Mouse (Mus musculus): ENCODE measurements around the gene Abcb6. TPM values are rescaled to one million over a fixed set of nuclear protein-coding genes. Genes with fewer than 3 reads are reported as not detected.

Gene Abcb6
- total RNA-seq, 1 experiment from 2014 or later: 3.0 TPM

DNA sequence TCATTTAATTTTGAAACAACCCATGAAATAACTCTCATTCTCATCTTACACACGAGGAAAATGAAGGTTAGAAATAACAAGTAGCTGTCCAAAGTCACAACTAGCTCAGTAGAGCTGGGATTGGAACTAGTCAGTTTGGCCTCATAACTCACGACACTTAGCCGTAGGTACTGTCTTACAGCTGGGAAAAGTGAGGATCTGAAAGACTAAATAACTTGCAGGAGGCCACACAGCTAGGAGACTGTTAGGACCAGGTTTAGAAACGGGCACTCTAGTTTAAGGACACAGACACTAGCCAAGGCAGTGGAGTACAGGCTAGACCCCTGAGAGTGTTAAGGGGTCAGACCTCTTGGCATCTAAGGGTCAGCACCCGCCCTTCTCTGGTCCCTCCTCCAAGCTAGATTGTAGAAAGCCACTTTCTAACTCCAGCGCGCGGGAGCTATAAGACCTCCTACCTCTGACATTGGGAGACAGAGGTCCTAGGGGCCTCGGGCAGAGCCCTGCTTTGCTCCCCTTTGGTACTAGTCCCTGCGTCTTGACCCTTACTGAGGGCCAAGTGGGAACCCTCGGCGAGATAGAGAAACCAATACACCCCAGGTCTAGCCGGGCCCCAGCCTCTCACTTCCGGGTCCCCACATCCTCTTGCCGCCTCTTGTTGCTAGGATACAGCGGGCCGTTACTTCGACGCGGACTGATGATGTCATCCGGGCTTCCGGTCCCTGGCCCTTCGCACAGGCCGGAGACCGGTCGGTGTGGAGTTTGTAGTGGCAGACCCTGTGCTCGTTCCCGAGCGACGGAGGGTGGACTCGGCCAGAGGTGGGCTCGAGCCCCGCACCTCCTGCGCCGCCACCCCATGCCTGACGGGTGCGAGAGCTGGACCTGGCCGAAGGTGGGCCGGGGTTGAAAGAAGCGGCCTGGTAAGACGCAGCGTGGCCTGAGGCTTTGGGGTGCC lies 30.2 kb upstream of the Abcb6 start, which contains the start of the genes Glb1l and Stk16:
TSS of gene Glb1l (minus strand) at position 678 of the 952 bp plus-strand sequence.
TSS of gene Stk16 (plus strand) at position 703 of the 952 bp plus-strand sequence.
- peak; percentile 90 for ATAC-seq (replicated peaks; ENCODE audit: insufficient number of reproducible peaks, low FRiP score, low TSS enrichment, poor library complexity, severe bottlenecking)

DNA sequence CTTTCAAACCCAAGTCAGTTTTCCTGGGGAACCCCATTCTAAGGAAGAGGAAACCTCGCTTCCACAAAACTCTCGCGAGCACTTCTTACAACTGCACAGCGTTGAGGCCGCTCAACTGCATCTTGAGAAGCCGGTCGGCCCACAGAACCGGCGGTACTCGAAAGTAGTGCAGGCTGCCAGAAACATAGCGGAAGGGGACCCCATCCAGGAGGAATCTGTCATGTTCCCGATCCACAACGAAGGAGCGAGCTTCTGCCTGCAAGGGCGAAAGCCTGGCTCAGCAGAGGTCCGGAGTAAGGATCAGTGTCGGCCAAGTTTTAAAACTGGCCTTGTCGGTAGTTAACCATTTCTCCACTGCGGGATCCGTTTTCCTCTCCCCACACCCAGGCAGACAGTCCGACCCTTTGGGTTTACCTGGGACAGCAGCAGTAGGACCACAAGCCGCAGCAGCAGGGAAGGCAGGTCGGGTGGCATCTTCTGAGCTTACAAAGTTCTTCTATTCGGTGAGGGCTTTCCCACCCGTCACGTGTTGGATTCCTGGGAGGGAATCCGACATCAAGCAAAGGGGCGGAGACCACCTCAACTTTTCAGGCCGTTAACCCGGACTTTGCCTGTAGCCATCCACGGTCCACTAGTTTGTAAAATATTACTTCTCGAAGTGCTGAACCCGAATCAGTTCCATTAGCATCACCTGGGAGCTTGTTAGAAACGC lies 28.9 kb upstream of the Abcb6 start:
- no peak for ATAC-seq (replicated peaks; ENCODE audit: insufficient number of reproducible peaks, low FRiP score, low TSS enrichment, poor library complexity, severe bottlenecking)

DNA sequence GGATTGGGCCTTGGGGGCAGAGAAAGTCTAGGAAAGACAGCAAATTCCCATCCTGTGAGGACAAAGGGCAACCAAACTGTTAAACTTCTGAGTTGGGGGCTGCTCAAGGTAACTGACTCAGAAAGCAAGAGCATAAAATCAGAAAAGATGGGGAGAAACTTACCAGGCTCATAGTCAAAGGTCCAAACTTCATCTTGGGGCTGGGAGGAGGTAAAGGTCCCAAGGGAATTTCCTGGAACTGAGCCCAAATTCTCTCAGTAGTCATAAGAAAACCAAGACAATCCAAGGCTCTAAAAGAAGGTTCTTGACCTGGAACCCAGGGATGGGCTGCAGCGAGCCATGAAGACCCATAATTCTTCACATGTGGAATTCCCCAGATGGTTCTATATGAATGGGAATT lies 21.0 kb upstream of the Abcb6 start:
- no peak for ATAC-seq (replicated peaks; ENCODE audit: insufficient number of reproducible peaks, low FRiP score, low TSS enrichment, poor library complexity, severe bottlenecking)

DNA sequence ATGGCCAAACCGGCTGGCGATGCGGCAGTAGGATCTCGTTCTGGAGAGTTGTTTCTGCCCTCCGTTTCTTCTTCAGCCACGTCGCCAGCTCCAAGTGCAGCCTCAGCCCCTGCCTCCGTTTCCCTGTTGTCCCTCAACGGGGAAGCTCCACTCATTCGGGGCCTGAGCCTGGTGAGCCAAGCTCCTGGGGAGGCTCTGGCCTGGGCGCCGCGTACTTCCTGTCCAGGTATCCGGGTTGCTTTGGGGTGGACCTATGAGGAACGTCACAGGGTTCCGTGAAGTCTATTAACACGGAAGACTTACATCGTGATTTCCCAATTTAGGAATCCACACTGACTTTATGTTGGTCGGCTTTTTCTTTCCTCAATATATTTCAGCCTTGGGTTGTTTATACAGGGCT lies 12.3 kb upstream of the Abcb6 start:
- ATAC-seq (replicated peaks; ENCODE audit: insufficient number of reproducible peaks, low FRiP score, low TSS enrichment, poor library complexity, severe bottlenecking): peak; percentile 57; the same call in 1 of the 2 replicates

DNA sequence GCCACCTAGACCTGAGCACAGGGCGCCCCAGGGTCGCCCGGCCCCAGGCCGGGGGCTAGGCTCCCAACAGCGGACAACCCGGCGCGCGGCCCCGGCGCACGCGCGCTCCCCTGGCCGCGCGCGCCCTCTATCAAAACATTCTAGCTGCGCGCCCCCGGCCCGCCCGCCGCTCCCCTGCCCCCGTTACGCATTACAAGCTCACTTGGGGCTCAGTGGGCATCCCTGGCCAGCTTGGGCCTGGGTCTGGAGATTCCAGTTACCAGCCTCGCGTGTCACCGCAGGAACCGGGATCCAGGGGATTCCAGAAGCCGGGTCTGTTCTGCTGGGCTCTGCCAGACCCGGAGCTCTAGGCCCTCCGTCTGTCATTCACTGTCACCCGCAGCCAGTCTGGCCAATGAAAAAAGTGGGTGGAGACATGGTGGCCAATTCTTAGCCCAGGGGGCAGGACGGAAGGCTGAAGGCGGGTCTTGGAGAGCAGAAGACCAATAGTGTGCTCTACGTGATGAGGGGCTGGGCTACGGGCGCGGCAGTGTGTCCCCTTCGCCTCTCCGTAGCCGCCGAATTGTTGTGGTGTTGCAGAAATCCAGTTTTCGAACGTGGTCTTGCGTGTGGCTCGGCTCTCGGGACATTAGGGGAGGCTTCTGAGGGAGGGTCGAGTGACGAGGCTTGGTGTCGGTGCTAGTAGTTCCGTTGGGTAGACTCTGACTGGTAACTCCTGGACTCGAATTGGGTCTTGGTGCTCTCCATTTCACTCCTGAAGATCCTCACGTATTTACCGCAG lies 11.6 kb upstream of the Abcb6 start, which contains the start of the genes Ankzf1 and Atg9a:
TSS of gene Ankzf1 (plus strand) at position 530 of the 781 bp plus-strand sequence.
TSS of gene Atg9a (minus strand) at position 575 of the 781 bp plus-strand sequence.
- ATAC-seq (replicated peaks; ENCODE audit: insufficient number of reproducible peaks, low FRiP score, low TSS enrichment, poor library complexity, severe bottlenecking): peak; percentile 94

DNA sequence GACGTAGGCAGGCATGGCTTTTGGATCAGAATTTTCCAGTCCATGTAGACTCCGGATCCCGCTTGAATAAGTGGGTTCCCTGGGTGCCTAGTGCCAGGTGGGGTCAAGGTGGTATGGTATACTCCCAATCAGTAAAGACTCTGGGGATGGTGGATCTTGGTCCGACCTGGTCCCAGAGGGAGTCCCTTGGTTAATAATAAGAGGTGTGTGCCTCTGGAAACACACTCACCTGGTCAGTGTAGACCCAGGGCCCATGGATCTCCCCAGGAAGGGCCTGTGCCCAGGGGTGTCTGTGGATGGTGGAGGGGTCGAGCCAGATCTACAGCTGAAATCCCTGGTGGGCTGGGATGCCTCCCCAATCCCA lies 11.0 kb upstream of the Abcb6 start:
- ATAC-seq (replicated peaks; ENCODE audit: insufficient number of reproducible peaks, low FRiP score, low TSS enrichment, poor library complexity, severe bottlenecking): no peak

DNA sequence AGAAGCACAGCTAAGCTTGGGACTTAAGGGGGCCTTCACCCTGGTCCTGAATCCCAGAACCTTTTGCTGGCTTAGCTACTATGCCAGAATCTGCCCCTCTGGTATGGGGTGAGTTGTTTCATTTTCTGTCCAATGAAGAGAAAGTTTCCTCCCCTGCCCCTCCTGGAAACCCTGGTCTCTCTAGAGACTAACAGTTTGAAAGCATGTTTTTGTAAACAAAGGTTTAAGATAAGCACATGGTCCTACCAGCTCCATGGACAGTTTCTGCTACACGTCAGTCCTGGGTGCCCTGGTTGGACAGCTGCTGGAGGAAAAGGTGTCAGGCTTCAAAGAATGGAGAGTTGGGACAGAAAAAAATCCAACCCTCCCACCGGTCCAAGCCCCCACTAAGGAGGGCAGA lies 10.4 kb upstream of the Abcb6 start:
- ATAC-seq (replicated peaks; ENCODE audit: insufficient number of reproducible peaks, low FRiP score, low TSS enrichment, poor library complexity, severe bottlenecking): no peak

DNA sequence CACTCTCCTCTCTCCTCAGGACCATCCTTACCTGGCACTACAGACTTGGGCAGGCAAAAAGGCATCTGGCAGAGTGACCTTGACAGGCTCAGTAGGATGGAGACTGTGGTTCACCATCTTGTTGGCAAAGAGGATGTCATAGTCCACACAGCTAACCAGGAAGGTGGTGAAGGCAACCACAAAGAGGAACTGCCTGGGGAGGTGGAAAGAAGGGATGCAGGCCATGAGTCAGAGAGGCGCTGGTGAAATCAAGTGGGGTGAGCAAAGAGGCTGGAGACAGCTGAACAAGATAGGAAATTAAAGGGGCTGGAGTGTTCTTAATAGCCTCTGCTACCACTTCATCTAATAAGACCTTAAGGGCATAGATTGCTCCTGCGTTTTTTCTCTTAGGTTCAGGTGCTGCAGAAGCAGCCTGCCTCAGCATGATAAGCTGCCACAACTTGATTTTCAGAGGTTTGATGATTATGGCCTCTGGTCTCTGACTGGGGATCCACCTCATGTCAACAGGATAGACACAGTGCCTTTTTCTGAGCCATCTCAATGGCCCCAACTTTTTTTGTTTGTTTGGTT lies 7.8 kb upstream of the Abcb6 start:
- ATAC-seq (replicated peaks; ENCODE audit: insufficient number of reproducible peaks, low FRiP score, low TSS enrichment, poor library complexity, severe bottlenecking): peak; percentile 68

DNA sequence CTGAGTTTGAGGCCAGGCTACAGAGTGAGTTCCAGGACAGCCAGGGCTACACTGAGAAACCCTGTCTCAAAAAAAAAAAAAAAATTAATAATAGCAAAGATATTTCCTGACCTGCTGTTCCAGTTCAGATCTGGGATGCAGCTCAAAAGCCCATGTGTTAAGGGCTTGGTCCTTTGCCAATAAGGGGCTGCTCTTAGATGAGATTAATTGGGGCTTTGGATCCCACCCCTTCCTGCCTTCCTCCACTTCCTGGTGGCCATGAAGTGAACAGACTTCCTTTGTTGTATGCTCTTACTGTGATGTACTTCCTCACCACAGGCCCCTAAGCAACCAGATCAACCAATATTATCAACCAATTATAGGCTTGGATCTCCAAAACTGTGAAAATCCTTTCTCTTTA lies 6.9 kb upstream of the Abcb6 start:
- no peak for ATAC-seq (replicated peaks; ENCODE audit: insufficient number of reproducible peaks, low FRiP score, low TSS enrichment, poor library complexity, severe bottlenecking)

DNA sequence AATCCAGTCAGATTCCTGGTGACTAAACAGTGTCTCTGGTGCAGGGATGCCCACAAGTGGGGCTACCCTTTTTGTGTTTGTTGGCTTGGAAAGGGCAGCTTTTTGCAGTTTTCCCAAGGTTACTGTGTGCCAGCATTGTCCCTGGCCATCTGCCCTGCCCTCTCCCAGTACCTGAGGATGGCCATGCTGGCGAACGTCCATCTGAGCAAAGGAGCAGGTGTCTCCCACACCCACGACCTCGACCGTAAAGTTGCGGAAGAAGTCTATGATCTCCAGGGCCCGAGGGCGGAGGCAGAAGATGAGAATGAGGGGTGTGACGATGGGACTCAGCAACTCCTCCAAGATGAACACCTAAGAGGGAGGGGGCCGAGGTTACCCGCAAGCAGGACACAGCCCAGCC lies 5.3 kb upstream of the Abcb6 start:
- ATAC-seq (replicated peaks; ENCODE audit: insufficient number of reproducible peaks, low FRiP score, low TSS enrichment, poor library complexity, severe bottlenecking): no peak

DNA sequence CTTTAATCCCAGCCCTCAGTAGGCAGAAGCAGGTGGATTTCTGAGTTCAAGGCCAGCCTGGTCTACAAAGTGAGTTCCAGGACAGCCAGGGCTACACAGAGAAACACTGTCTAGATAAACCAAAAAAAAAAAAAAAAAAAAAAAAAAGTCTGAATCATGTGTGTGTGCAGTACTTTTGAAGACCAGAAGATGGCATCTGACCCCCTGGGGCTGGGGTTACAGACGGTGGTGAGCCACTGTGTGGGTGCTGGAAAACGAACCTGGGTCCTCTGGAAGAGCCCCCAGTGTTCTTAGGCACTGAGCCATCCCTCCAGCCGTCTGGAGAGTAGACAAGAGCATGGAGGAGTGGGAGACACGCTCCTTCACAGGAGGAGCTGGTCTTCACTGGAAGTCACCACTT lies 2.0 kb upstream of the Abcb6 start:
- no peak for ATAC-seq (replicated peaks; ENCODE audit: insufficient number of reproducible peaks, low FRiP score, low TSS enrichment, poor library complexity, severe bottlenecking)

DNA sequence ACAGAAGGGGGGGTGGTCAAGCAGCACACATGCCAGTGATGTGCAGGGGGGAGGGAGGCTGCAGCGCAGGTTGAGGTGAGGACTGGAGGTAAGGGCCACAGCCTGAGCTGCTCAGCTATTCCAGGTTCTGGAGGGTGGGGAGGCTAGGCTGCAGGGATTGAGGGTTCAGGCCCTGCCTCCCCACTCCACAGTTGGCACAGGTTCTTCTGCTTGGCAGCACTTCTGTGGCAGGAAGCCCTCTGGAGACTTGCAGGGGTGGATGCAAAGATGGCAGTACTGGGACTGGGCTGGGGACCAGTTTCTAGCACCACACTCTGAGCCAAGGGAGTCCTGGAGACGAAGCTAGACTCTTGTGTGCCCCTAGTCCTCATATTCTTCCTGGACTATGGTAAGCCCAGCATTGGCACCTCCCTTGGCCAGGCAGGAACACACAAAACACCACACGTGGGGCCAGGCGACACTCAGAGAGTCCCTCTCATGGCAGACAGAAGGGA lies 1.2 kb upstream of the Abcb6 start:
- no peak for ATAC-seq (replicated peaks; ENCODE audit: insufficient number of reproducible peaks, low FRiP score, low TSS enrichment, poor library complexity, severe bottlenecking)

DNA sequence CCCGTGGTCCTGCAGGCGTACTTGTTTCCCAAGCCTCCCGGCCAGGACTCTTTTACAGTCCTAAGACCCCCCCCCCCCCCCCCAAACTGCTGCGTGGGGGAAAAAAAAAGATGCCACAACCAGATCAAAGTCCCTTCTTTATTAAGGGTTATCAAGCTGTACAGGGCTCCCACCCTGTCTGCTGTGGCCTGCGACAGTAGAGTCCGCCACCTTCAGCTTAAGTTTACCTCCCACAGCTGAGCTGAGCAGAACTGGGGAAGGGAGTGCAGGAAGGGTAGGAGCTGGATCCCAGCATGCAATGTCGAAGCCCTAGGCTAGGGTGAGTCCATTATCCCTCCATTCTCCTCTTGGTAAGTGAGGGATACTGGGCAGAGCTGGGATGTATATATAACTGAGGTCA lies 549 bp upstream of the Abcb6 start:
- no peak for ATAC-seq (replicated peaks; ENCODE audit: insufficient number of reproducible peaks, low FRiP score, low TSS enrichment, poor library complexity, severe bottlenecking)

DNA sequence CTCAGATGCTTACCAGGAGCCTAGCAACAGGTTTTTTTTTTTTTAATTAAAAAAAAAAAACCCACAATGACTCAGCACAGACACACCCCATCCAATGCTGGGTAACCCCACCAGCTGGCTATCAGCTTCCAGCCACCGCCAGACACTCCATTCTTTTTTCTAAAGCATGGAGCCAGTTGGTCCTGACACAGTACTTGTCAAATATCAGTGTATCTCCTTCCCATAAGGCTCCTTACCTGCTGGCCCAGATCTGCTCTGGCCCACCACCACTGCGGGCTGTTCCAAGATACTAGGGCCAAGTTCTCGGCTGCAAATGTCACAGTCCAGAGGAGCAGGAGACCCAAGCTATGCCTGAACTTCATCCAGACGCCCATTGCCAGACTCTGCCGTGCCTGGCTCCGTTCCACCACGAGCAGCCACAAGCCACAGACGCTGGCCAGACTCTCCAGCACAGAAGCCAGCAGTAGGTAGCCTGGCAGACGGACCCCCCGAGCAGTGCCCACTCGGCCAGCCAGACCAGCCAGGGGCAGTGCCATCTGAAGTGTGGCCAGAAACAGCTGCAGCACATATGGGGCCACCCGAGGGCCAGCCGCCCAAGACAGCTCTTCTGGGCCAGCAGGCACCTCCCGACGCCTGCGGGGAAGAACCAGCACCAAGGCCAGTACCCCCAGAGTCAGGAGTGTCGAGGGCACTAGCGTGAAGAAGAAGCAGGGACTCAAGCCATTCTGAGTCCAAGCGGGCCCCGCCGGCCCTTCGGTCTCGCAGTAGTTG lies 673 bp downstream of the Abcb6 start:
- peak; percentile 27 for ATAC-seq (replicated peaks; ENCODE audit: insufficient number of reproducible peaks, low FRiP score, low TSS enrichment, poor library complexity, severe bottlenecking)

DNA sequence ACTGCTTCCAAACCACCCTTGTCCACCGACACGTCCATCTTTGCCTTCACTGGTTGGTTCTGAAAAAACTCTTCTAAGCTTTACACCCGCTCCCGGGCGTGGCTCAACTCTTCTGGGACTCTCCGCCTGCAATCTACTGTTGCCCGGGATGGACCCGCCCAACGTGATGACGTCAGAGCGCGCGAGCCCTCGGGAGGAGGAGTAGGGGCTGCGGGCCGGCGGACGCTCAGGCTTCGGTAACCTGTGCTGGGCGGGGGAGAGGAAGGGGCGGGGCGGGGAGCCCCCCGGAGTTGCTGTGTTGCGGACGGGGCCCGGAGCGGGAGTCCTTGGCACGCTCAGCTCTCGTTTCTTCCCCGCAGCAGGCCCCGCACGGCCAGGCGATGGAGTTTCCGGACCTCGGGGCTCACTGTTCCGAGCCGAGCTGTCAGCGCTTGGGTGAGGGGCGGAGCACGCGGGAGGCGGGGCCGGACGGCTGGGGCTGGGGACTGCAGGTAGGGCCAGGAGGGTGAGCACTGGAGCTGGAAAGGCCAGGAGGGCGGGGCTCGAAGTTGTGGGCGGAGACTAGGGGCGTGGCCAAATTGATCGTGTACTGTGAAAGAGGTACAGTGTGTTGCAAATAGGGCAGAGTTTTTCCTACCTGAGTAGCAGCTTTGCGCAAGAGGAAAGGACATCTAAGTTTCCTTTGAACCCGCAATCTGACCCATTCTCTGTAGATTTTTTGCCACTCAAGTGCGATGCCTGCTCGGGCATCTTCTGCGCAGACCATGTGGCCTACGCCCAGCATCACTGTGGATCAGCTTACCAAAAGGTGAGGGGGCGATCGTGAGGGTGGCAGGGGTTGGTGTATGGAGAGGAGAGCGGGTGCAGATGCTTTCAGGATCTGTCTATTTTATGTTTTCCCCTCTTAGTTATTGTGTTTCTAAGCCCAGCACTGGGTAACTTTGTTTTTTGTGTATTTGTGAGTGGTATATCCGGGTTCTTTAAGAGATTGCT lies 11.4 kb downstream of the Abcb6 start, which contains the start of gene Zfand2b:
TSS of gene Zfand2b (plus strand) at position 175 of the 993 bp plus-strand sequence.
- peak; percentile 91 for ATAC-seq (replicated peaks; ENCODE audit: insufficient number of reproducible peaks, low FRiP score, low TSS enrichment, poor library complexity, severe bottlenecking)

DNA sequence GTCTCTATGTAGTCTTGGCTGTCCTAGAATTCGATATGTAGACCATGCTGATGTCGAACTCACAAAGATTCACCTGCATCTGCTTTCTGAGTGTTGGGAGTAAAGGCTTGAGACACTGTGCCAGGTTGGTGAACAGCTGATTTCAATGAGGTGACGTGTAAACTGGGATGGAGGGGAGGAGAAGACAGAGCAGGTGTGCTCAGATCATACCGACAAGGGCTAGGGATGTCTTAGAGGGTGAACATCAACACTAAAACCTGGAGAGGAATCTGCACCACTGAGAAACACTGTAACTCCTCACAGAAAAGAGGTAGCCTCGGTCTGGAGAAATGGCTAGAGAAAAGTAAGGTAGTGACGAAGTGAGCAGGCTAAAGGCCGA lies 12.1 kb downstream of the Abcb6 start:
- ATAC-seq (replicated peaks; ENCODE audit: insufficient number of reproducible peaks, low FRiP score, low TSS enrichment, poor library complexity, severe bottlenecking): no peak

DNA sequence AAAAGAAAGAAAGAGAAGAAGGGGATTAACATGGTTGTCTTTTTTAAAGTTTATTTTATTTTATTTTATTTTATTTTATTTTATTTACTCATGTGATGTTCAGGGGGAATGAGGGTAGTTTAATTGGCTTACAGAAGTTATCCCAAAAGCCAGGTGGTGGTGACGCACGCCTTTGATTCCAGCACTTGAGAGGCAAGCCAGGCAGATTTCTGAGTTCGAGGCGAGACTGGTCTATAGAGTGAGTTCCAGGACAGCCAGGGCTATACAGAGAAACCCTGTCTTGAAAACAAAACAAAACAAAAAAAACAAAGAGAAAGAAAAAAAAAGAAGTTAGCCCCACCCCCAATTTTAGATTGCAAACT lies 20.0 kb downstream of the Abcb6 start:
- no peak for ATAC-seq (replicated peaks; ENCODE audit: insufficient number of reproducible peaks, low FRiP score, low TSS enrichment, poor library complexity, severe bottlenecking)

Data from monocyte, adult 5-6 weeks (primary cell).